Mouse (Mus musculus) mouse embryonic stem cell (cell line): Measurements from ENCODE around the gene 2410004P03Rik.

Source experiments
- in situ Hi-C, 2 experiments: fragments of 300-500 bp; cut with MboI; formaldehyde crosslinking; loops; 1 replicate in 1 of 2; 3 replicates in 1 of 2; pipeline ENCODE4 v1.14.3; 2019 to 2020; ENCODE audit warnings: low sequenced_read_pairs in 2 of 2, low pct_unique_long_range_greater_than_20kb in 1 of 2, mixed read lengths in 1 of 2; ENCODE audit not compliant: unreplicated experiment in 1 of 2

The 2410004P03Rik gene

GRCm38 (mm10) chr12:17011100-17011870 is at the start of gene 2410004P03Rik:
Gene 2410004P03Rik (minus strand): TSS chr12:17011727.
- in situ Hi-C loops = no loop called here

GRCm38 (mm10) chr12:17061183-17061722 is 49.7 kb upstream of the 2410004P03Rik start:
- in situ Hi-C loops = no loop called here

GRCm38 (mm10) chr12:17058490-17058889 is 47.0 kb upstream of the 2410004P03Rik start:
- in situ Hi-C loops = no loop called here

GRCm38 (mm10) chr12:17057110-17057509 is 45.6 kb upstream of the 2410004P03Rik start:
- in situ Hi-C loops = no loop called here

GRCm38 (mm10) chr12:17055766-17056165 is 44.2 kb upstream of the 2410004P03Rik start:
- in situ Hi-C loops = no loop called here

- in situ Hi-C loops = no loop called here
Observed at GRCm38 (mm10) chr12:17054691-17055090, 43.2 kb upstream of the 2410004P03Rik start.

GRCm38 (mm10) chr12:17052673-17053072 is 41.1 kb upstream of the 2410004P03Rik start:
- in situ Hi-C loops = no loop called here

- in situ Hi-C loops = no loop called here
Observed at GRCm38 (mm10) chr12:17051057-17051456, 39.5 kb upstream of the 2410004P03Rik start.

GRCm38 (mm10) chr12:17049796-17050195 is 38.3 kb upstream of the 2410004P03Rik start:
- in situ Hi-C loops = loop anchor here in 1 of 2 experiments (25.0 kb wide), 1 partner anchor 163 kb away; no protein-coding TSS in a partner anchor

- in situ Hi-C loops = loop anchor here in 1 of 2 experiments (25.0 kb wide), 1 partner anchor 163 kb away; no protein-coding TSS in a partner anchor
Observed at GRCm38 (mm10) chr12:17048979-17049612, 37.6 kb upstream of the 2410004P03Rik start.

- in situ Hi-C loops = loop anchor here in 1 of 2 experiments (25.0 kb wide), 1 partner anchor 169 kb away; no protein-coding TSS in a partner anchor
Observed at GRCm38 (mm10) chr12:17043311-17043710, 31.8 kb upstream of the 2410004P03Rik start.

GRCm38 (mm10) chr12:17040567-17040966 is 29.0 kb upstream of the 2410004P03Rik start:
- in situ Hi-C loops = loop anchor here in 1 of 2 experiments (25.0 kb wide), 1 partner anchor 172 kb away; no protein-coding TSS in a partner anchor

GRCm38 (mm10) chr12:17039415-17039814 is 27.9 kb upstream of the 2410004P03Rik start:
- in situ Hi-C loops = loop anchor here (10.0 to 25.0 kb wide), 2 partner anchors 173 to 215 kb away; no protein-coding TSS in a partner anchor

GRCm38 (mm10) chr12:17038246-17038645 is 26.7 kb upstream of the 2410004P03Rik start:
- in situ Hi-C loops = loop anchor here (10.0 to 25.0 kb wide), 2 partner anchors 174 to 217 kb away; no protein-coding TSS in a partner anchor

GRCm38 (mm10) chr12:17037053-17037610 is 25.6 kb upstream of the 2410004P03Rik start:
- in situ Hi-C loops = loop anchor here (10.0 to 25.0 kb wide), 2 partner anchors 175 to 218 kb away; no protein-coding TSS in a partner anchor

- in situ Hi-C loops = loop anchor here (10.0 to 25.0 kb wide), 2 partner anchors 176 to 218 kb away; no protein-coding TSS in a partner anchor
Observed at GRCm38 (mm10) chr12:17036532-17036931, 25.0 kb upstream of the 2410004P03Rik start.

GRCm38 (mm10) chr12:17035128-17035527 is 23.6 kb upstream of the 2410004P03Rik start:
- in situ Hi-C loops = loop anchor here (10.0 to 25.0 kb wide), 2 partner anchors 177 to 220 kb away; no protein-coding TSS in a partner anchor

GRCm38 (mm10) chr12:17034671-17035070 is 23.1 kb upstream of the 2410004P03Rik start:
- in situ Hi-C loops = loop anchor here (10.0 to 25.0 kb wide), 2 partner anchors 178 to 220 kb away; no protein-coding TSS in a partner anchor
